Mouse (Mus musculus) left cerebral cortex, postnatal 14 days (tissue): ENCODE results near the gene Kif14. TPM values are rescaled to one million over a fixed set of nuclear protein-coding genes. Genes with fewer than 3 reads are reported as not detected.

Source experiments
- DNase-seq, 2 experiments: peaks; one replicate each; pipeline ENCODE4 v3.0.0; 2021 to 2022; ENCODE audit warnings: low spot score in 2 of 2, mixed read lengths in 1 of 2
- intact Hi-C: fragments of 180-260 bp; cut with DNase I; formaldehyde crosslinking; loops from one replicate; pipeline ENCODE4 v1.15.1; 2025
- long read RNA-seq, 2 experiments: library from polyadenylated mRNA; stranded (forward); transcript quantifications; one replicate each; pipeline ENCODE4 v2.0.0; 2021
- total RNA-seq, 2 experiments: library from RNA; stranded (reverse); gene quantifications; 2 replicates each; pipeline ENCODE4 v1.2.3; 2021

Kif14 gene
- total RNA-seq = under 1 TPM; 0.46 to 0.59 TPM
- long read RNA-seq, experiment 1 = 0 reads
- long read RNA-seq, experiment 2 = 0 reads

DNA sequence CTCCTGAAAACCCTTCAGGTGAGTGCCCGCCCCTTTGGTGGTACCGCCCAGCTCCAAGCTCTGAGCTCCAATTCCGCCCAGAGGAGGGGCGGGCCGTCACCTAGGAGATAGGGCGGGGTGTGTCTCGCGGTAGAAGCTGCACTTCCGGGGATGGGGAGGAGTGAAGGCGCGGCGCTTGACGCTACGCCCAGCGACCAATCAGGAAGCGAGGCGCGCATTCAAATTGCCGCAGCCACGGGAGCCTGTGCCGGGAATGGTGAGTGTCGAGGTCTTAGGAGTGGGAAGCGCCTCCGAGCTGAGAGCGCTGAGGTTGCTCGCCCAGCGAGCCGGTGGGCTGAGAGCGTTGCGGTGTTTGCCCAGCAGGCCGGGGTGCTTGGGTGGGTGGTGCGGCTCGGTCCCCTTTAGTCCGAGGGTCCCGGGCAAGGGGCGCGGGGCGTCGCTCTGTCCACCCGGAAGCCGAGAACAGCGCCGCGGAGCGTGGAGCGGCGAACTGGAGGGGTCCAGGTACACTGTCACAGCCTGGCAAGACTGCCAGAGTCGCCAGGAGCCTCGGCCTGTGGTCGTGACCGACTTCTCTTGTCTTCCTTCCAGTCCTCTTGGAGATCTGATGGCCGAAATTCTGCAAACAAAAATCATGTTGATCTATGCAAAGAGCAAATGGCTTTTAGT lies at the start of gene Kif14:
Kif14 (plus strand) TSS at position 201 of the 669 bp plus-strand sequence.
- DNase-seq = peak; percentile 93 to 94
- intact Hi-C loops = no loop called here

DNA sequence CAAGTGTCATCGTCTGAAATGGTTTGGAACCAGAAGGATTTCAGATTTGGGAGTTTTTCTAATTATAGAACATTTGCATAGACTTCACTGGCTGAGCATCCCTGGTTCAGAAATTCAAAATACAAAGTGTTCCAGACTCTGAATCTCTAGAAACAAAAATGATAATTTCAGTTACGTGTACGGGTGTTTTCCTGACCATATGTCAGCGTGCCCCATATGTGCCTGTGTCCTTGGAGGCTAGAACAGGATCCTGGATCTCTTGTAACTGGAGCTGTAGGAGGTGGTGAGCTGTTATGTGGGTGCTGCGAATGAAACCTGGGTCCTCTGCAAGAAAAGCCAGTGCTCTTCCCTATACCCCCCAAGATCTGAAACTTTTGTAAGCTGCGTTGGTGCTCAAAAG lies 47.8 kb upstream of the Kif14 start:
- peak; percentile 37 to 52 for DNase-seq
- intact Hi-C loops = no loop called here

DNA sequence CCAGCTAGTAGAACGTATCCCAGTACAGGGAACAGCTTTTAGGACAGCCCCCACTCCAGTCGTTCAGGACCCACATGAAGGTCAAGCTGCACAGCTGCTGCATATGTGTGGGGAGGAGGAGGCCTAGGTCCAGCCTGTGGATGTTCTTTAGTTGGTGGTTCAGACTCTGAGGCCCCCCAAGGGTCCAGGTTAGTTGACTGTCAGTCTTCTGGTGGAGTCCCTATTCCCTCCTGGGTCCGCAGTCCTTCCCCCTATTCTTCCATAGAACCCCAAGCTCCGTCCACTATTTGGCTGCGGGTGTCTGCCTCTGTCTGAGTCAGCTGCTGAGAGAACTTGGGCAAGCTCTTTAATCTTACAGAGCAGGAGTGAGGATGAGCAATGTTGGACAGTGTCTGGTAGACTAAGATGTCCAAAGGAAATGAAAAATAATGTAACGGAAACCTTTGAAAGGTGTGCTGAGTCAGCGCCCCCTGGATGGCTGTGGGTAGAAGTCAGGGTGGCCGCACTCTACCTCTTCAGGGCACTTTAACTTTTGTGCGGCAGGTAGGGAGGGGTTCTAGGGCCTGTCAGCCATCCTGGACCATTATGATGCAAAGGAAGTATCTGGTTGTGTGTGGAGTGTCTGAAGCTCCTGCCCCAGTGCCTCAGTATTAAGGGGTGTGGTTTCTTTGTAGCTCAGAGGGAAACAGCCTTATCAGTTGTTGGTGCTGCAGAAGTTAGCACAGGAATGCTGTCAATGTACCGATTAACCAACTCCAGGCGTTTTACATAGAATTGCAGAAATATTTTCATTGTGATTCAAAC lies 38.8 kb upstream of the Kif14 start:
- intact Hi-C loops = no loop called here
- no peak for DNase-seq

DNA sequence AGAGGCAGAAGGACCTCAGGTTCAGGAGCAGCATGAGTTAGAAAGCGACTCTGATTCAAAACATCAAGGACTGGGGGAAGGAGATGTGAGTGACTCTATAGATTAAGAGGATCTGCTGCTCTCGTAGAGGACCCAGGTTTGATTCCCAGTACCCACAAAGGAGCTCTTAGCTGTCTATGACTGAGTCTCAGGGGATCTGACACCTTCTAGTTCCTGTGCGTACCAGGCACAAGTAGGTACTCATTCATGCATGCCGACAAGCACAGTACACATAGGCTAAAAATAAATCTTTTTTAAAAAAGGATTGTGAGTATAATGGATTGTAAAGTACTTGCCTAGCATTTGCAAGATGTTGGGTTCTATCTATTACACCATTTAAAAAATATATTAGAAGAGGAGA lies 37.2 kb upstream of the Kif14 start:
- no peak for DNase-seq
- intact Hi-C loops = no loop called here

DNA sequence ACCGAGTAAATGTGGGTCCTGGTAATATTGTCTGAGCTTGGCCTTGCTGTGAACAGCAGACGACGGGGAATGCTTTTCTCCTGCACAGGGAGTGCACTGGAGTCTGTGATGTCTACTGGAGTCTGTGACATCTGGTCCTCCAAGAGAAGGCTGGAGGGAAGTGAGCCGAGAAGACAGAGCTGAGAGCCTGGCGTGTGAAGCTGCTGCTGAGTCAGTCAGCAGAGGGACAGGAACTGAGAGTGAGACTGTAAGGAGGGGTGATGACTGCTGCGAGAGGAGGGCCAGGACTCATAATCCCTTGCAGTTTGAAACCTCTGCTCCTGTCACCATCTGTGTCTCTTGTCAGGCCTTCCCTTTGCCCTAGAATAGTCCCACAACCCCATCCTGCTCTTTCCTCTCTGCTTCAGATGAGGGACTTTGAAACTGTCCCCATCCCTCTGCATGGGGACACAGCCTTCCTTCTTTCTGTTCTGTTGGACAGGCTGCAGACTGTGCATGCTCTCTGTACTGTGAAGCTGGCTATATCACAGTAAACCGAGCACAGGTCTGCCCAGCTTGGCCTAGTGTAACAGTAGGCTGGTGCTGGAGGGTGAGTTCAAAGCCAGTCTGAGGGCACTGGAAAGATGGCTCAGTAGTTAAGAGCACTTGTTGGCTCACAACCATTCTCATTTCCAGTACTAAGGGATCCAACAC lies 35.9 kb upstream of the Kif14 start:
- intact Hi-C loops = no loop called here
- no peak for DNase-seq

DNA sequence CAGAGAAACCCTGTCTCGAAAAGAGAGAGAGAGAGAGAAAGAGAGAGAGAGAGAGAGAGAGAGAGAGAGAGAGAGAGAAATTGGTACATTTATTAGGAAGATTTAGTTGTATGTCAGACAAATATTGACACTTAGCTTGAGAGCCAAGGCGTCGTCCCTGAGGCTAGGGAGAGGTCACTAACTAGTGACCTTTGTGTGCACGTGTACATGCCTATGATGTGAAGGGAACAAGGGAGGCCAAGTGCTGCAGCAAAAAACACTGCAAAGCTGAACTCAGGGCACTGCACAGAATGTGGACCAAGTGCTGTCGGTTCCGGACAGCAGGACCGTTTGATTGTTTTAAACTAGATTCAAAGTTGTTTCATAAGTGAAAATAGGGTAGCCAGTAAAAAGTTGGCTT lies 25.4 kb upstream of the Kif14 start:
- intact Hi-C loops = no loop called here

DNA sequence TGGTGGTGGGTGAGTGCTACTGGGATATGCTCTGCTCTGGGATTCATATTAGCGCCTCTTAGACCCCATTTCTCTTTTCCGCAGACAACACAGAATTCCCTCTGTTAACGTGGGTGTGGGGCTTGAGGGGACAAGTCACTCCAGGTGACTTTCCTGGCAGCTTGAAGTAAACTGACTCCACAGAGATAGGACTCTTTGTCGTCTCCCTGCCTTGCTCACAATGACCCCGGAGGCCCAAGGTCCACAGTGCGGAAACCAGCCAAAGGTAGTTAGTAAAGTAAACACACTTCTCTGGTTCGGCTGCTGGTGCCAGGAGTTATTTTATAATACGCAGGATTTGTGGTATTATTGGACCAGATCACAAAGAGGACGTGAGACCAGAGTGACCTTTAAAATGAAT lies 23.3 kb upstream of the Kif14 start:
- DNase-seq = no peak
- intact Hi-C loops = no loop called here

More for the DNA sequence above, 25.4 kb upstream of the Kif14 start:
- no peak for DNase-seq

DNA sequence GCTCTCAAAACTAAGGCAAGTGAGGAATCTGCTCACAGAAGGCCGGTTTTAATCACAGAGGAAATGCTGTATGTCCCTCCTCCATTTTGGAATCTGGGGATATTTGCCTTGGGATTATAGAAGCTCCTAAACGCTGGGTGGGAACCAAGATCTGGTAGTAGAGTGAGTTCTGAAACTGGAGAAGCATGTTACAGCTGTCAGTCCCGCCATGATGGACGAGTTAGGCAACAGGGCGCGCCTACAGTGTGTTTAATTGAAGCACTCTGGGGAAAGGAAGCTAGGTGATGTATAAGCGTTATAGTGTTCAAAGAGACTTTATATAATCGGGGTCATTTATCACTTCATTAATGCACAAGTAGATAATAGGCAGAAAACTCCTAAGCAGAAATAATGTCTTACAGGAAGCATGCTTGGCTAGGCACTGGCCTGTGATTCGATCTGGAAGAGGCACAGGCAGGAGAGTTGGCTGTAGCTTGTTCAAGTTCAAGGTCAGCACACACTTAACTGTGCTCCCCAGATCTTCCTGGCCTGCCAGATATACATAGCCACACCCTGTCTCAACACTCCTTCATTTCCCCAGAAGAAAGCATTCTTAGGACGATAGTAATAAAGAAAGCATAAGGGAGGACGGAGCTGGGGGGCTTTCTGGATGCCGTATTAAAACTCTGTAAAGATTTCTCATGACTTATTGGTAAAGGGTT lies 21.4 kb upstream of the Kif14 start:
- no peak for DNase-seq
- intact Hi-C loops = no loop called here

DNA sequence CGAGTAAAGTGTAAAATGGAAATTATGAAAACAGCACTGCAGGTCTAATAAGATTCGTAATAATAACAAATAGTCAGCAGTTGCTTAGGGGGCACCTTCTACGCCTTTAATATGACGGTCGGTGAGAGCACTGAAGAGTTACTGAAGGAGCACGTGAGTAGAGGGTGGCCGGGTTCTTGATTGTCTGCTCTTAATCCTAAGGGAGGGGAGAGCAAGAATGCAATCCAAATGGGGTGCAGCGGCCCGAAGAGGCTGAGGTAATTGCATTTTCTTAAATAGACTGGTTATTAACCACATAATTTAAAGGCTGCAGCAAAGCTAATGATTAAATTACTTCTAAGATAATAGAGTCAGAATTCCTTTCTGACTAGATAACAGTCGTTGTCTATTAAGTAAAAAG lies 19.2 kb upstream of the Kif14 start:
- intact Hi-C loops = no loop called here
- DNase-seq = no peak

DNA sequence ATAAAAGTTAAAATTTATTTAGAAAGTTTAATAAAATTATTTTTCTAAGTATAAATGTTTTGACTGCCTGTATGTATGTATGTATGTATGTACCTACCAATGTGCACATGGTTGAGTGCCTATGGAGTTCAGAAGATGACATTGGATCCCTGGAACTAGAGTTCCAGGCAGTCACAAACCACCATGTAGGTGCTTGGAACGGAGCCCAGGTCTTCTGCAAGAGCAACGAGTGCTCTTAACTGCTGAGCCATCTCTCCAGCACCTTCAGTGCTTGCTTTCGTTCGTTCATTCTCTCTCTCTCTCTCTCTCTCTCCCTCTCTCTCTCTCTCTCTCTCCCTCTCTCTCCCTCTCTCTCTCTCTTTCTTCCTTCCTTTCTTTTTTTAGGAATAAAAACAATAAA lies 18.8 kb upstream of the Kif14 start:
- intact Hi-C loops = no loop called here
- no peak for DNase-seq

DNA sequence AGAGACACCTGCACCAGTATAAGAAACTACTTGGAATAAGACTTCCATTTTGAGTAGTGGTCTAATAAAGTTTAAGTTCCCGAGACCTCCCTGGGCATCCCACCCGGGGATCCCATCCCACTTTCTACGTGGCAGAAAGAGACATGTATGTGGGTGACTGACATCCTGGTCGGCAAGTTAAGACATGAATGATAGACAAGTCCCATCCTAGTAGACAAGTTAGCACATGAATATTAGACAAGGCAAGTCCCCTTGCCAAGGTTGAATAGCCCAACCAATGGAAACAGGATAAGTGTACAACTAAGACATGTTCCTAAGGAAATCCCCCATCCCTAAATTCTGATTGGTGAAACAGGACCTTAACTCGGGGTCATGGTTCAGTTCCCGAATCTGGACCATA lies 16.6 kb upstream of the Kif14 start:
- intact Hi-C loops = no loop called here
- no peak for DNase-seq

DNA sequence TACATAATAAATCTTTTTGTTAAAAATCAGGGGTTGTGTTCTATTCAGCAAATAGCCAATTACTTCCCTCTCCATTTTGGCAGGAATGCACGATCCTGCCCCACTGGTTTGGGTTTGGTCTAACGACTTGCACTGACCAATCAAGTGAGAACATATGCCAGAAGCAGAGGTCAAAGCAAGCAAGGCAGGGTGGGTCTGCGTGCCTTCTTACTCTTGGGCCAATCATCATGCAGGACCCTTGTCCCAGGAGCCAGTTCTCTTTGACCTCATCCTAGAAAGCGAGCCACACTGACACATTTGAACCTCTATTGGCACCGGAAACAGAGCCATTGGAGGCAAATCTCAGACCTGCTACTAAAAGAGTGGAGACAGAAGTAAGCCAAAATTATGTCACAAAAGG lies 15.9 kb upstream of the Kif14 start:
- DNase-seq = no peak
- intact Hi-C loops = no loop called here

DNA sequence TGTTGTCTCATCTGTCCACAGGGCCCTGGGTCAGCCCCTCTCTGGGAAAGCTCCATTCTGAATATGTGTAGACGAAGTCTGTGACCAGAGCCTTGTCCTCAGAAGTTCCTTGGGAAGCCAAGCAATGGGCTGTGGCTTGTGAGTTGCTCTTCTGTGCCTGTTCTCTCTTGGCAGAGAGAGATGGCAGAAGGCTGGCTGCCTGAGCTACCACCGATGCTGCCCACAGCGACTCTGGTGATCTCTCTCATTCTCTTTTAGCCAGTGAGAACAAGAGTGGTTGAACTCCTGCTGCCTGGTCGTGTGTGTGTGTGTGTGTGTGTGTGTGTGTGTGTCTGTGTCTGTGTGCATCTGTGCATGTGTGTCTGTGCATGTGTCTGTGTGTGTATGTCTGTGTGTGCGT lies 13.7 kb upstream of the Kif14 start:
- intact Hi-C loops = no loop called here
- no peak for DNase-seq

DNA sequence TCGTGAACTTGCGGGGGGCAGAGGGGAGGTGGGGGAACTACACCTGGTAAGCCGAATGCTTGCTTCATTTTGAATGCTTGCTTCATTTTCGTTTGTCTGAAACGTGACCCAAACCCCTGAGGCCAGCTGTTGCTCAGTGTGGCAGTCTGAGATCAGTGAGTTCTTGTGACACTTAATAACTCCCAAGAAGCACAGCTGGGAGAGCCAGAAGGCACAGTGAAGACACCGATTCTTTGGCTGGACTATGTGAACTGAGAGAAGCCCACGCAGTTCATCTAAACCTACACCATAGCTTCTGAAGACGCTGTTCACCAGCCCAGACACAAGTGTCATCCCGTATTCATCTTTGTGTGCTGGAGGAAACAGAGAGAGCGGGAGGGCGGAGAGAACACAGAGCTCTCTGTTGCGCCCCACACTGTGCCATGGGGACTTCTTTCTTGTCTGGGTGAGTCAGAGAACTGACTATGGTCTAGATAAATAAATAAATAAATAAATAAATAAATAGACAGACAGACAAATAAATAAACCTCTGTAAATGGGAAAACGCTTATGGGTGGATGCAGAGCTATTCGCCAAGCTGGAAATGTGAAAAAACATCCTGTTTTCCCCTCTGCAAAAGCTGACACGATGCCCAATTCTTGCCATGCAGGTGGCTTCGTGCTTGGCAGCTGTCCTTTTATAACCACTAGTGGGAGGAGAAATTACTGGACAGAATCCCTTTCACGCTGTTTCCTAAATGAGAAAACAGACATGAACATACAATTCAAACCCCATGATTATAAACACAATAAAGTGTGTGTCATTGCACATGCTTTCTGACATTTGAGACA lies 10.2 kb upstream of the Kif14 start:
- DNase-seq = peak; percentile 22 to 53

DNA sequence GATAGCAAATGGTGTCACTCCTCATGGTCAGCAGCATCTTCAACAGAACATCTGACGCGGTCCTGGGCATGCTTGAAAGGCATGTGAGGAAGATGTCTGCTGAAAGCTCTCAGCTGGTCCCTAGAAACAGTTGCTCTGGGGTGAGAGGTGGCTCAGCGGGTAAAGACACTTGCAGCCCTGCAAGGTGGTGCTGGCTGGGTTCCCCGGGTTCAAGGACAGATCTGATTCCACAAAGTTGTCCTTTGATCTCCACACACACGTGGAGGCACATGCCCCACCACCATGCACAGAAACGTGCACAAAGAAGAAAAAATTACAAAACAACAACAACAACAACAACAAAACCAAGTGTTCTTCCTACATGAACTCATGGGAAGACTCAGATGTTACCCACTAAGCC lies 9.4 kb upstream of the Kif14 start:
- intact Hi-C loops = loop anchor here (5.0 kb wide), 1 partner anchor 109 kb away; the partner anchor contains the start of gene Camsap2
- no peak for DNase-seq

More for the DNA sequence above, 10.2 kb upstream of the Kif14 start:
- intact Hi-C loops = loop anchor here (5.0 kb wide), 1 partner anchor 109 kb away; the partner anchor contains the start of gene Camsap2

DNA sequence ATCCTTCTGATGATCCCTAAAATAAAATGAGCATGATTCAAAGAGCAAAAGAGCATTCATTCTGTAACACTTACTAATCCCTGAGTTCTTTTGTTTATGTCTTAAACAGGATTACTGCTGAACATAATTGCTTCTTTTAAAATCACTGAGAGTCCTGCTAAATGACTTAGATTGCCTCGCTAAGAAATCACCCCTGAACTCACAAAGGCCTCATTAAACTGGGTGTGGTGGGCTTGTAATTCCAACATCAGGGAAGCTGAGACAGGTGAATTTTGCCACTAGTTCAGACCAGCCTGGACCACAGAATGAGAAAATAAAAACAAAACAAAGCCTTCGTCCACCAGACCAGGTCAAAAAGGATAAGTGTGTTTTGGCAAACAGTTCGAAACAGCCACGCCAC lies 8.7 kb upstream of the Kif14 start:
- intact Hi-C loops = loop anchor here (5.0 kb wide), 1 partner anchor 110 kb away; the partner anchor contains the start of gene Camsap2
- no peak for DNase-seq

DNA sequence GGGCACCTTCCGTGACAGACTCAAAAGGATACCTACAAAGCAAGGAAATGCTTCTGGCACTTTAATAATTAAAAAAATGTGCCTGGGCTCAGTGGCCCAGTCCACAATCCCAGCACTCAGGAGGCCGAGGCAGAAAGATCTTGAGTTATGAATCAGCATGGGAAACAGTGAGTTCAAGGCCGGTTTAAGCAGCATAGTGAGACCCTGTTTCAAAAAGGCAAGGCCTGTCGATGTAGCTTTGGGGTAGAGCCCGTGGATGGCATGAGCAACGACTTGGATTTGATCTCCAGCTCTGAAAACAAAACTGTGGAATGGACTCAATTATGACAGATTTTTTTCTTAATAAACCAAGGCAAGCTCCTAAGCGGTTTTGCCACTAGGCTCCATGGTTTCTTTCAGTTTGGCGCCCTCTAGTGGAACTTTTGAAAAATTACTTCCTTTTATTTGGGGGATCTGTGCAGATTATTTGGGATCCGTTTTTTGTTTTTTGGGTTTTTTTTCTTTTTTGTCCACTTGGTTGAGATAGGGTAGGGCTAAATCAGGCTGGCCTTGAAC lies 7.4 kb upstream of the Kif14 start:
- DNase-seq = peak; percentile 12 to 22

DNA sequence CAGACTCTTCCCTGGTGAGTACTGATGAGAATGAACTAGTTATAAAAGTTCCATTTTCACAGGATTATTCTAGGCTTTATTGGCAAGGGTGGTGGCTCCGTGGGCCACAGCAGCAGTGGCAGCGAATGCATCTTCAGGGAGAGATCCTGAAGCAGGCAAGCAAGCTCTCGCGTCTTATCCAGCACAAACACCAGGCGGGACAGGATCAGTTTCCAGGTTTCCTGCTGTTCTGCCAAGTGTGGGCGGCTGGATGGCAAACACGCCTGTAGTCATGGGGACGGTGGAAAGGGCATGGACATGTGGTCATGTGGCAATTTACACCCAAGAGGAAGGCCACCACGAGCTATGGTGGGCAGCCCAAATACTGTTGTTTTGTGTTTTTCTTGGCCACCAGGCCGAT lies 3.7 kb upstream of the Kif14 start:
- intact Hi-C loops = loop anchor here (5.0 kb wide), 1 partner anchor 410 kb away; the partner anchor contains the start of genes Ascl5 and Cacna1s
- peak in 1 of 2 experiments; percentile 57 for DNase-seq

More for the DNA sequence above, 7.4 kb upstream of the Kif14 start:
- intact Hi-C loops = loop anchor here (2.0 to 5.0 kb wide), 2 partner anchors 111 to 168 kb away; partner anchors contain the start of gene Camsap2
